Mouse (Mus musculus): ENCODE data around the gene 4933402J07Rik.

DNA sequence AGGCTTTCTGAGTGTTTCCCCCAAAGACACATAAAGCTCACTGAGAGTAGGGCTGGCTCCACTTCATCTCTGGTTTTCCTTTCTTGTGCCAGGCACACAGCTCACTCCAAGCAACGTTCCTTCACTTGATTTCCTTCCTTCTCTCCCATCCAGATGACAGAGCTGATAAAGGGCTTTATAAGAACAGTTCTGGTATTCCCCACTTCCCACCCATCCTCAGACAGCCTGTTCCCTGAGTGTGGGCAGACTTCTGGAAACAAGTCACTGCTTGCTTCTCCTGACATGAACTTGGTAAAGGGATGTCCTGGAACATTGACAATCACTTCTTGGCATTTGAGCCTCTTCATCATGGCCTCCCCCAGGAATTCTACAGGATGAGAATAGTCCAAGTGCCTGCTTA is 10.9 kb upstream of the 4933402J07Rik start:
- no peak for TF ChIP-seq CTCF (IDR thresholded peaks at IDR 0.05; ENCODE audit: low read depth)
- no peak for TF ChIP-seq EP300 (IDR thresholded peaks at IDR 0.05; ENCODE audit: low read depth)
